Mouse (Mus musculus) thymus, adult 2 months (tissue): Measurements from ENCODE around the gene Ilkap.

Experiments used
- CTCF ChIP-seq: fragments of 200-500 bp; IDR thresholded peaks from 2 replicates; pipeline ENCODE4 v1.5.1; 2012; ENCODE audit warnings: mild to moderate bottlenecking, control low read depth, low read length, moderate library complexity, borderline replicate concordance; ENCODE audit not compliant: control insufficient read depth, poor library complexity, insufficient read depth; ENCODE audit errors: extremely low read depth
- POLR2A ChIP-seq: fragments of 200-500 bp; IDR thresholded peaks from 2 replicates; pipeline ENCODE4 v1.6.1; 2012; ENCODE audit warnings: mild to moderate bottlenecking, low read length, control low read depth, moderate library complexity; ENCODE audit not compliant: control insufficient read depth, poor library complexity, insufficient read depth; ENCODE audit errors: extremely low read depth

DNA sequence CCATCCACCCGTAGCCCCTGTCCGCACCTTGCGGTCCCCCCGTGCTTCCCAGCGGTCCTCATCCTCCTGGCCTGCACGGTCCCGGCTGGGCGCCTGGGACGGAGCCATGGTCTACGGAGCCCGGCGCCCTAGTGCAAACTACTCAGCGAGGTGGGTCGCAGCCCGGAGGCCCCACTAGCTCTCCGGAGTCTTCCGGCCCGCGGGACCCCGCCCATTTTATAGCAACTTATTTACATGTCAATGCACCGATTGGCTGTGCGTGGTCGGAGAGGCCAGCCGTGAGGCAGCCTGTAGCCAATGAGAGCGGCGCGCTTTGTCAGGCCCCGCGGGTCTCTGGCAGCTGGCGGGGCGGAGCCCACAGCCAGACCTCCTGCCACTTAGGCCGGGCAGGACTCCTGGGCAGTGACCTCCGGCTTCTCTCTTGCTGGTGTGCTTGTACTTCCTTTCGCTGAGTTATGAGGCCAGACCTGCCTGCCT, 14.5 kb upstream of the Ilkap start:
- TF ChIP-seq CTCF (peak; percentile 75), POLR2A (peak; percentile 97)
